15 mouse cellular contexts compared by ENCODE assay signal in the genomic region with DNA sequence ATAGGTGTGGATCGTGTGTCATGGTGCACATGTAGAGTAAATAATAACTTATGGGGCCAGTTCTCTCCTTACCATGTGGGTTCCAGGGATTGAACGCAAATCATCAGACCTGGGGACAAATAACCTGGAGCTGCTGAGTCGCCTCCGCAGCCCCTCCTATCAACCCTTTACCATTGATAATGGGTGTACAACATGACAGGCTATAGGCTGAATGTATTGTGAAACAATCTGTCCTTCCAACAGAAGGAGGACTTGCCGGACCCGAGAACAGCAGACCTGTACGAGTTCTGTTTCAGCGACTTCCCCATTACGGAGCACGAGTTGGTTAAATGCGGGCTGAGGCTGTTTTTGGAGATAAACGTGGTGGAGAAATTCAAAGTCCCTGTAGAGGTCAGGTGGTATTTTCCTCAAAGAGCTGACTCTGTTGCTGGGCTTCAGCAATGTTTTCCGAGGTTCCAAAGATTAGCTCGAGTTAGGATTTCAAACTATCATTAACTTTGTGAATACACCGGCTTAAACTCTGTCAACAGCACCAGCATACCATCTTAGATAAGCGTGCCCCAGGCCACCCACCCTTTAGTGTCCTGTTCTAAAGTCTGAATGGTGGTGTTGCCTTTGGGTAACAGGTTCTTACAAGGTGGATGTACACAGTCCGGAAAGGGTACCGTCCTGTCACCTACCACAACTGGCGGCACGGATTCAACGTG. TPM values are rescaled to one million over a fixed set of nuclear protein-coding genes. Genes with fewer than 3 reads are reported as not detected.
"Had no signal": no experiment of that assay in that cellular context is flagged by ENCODE, and none has a peak within 500 bp of the region (broad histone marks: within the 10 kb centered on the region; RNA-seq: fewer than 3 reads in every experiment).

No protein-coding gene starts in this region.

- H3K9me3 ChIP-seq: kidney, embryonic 15.5 days; limb, embryonic 15.5 days; lung, embryonic 15.5 days; midbrain, embryonic 12.5 days had no signal

- H3K36me3 ChIP-seq: kidney, embryonic 15.5 days; limb, embryonic 15.5 days; lung, embryonic 15.5 days; midbrain, embryonic 12.5 days had no signal

- H3K4me2 ChIP-seq: kidney, embryonic 15.5 days; limb, embryonic 15.5 days; lung, embryonic 15.5 days; midbrain, embryonic 12.5 days had no signal

- H3K9ac ChIP-seq: kidney, embryonic 15.5 days; limb, embryonic 15.5 days; lung, embryonic 15.5 days; midbrain, embryonic 12.5 days had no signal

- H3K27ac ChIP-seq: kidney, embryonic 15.5 days; limb, embryonic 15.5 days; lung, embryonic 15.5 days; midbrain, embryonic 12.5 days had no signal

- H3K4me3 ChIP-seq: kidney, embryonic 15.5 days; limb, embryonic 15.5 days; lung, embryonic 15.5 days; midbrain, embryonic 12.5 days had no signal

- DNase-seq: kidney, adult 2 months; kidney, postnatal 14 days; layer of hippocampus, postnatal 36 days; right cerebral cortex, postnatal 14 days; thymus, adult 18-20 months; thymus, postnatal 25 days had no signal

- H3K4me1 ChIP-seq: kidney, embryonic 15.5 days; limb, embryonic 15.5 days; lung, embryonic 15.5 days; midbrain, embryonic 12.5 days had no signal

- H3K27me3 ChIP-seq: kidney, embryonic 15.5 days; limb, embryonic 15.5 days; lung, embryonic 15.5 days; midbrain, embryonic 12.5 days had no signal

RNA-seq across cellular contexts. Expression of a gene that starts 29.2 kb away (rescaled TPM):
- total RNA-seq: layer of hippocampus, postnatal 36 days; megakaryocyte-erythroid progenitor cell, adult 5-6 weeks; midbrain, postnatal 0 days had no signal
- polyA plus RNA-seq: kidney, adult 2 months; limb, embryonic 15.5 days; lung, embryonic 15.5 days; neural tube, embryonic 14.5 days; small intestine, adult 2 months; urinary bladder, adult 2 months had no signal

RNA-seq across cellular contexts. Expression of a gene that starts 36.7 kb away (rescaled TPM):
- total RNA-seq: megakaryocyte-erythroid progenitor cell, adult 5-6 weeks had no signal
